Mouse (Mus musculus): Measurements from ENCODE around the gene 2310079G19Rik. TPM values are rescaled to one million over a fixed set of nuclear protein-coding genes. Genes with fewer than 3 reads are reported as not detected.

The 2310079G19Rik gene
- polyA plus RNA-seq, 1 experiment: not detected

- TF ChIP-seq TAL1 (IDR thresholded peaks at IDR 0.05; ENCODE audit: low read length): no peak
- no peak for TF ChIP-seq GATA1 (IDR thresholded peaks at IDR 0.05; ENCODE audit: low read length)
- Histone ChIP-seq H3K9me3 (ENCODE audit: control insufficient read depth, low read length) (peaks cover 8% of the 10 kb centered on the region), H3K27me3 (ENCODE audit: control insufficient read depth) (no peaks in the 10 kb centered on the region)
These were observed 4.0 kb upstream of the 2310079G19Rik start for GRCm38 (mm10) chr16:88631474-88631873.

GRCm38 (mm10) chr16:88612712-88613111 lies 14.8 kb downstream of the 2310079G19Rik start:
- H3K4me3 ChIP-seq (replicated peaks): no peak overlapping the region
- H3K4me1 ChIP-seq (ENCODE audit: control insufficient read depth): no peaks in the 10 kb centered on the region
- H3K27me3 ChIP-seq (ENCODE audit: control insufficient read depth): no peaks in the 10 kb centered on the region
- H3K9me3 ChIP-seq (ENCODE audit: control insufficient read depth, low read length): peaks cover 7% of the 10 kb centered on the region
- H3K36me3 ChIP-seq (ENCODE audit: control insufficient read depth): no peaks in the 10 kb centered on the region
- TF ChIP-seq TAL1 (IDR thresholded peaks at IDR 0.05; ENCODE audit: low read length) (no peak), GATA1 (IDR thresholded peaks at IDR 0.05; ENCODE audit: low read length) (no peak)

More at GRCm38 (mm10) chr16:88631474-88631873, 4.0 kb upstream of the 2310079G19Rik start:
- no peaks in the 10 kb centered on the region for H3K36me3 ChIP-seq (ENCODE audit: control insufficient read depth)
- no peak overlapping the region for H3K4me3 ChIP-seq (replicated peaks)
- H3K4me1 ChIP-seq (ENCODE audit: control insufficient read depth): no peaks in the 10 kb centered on the region

DNA sequence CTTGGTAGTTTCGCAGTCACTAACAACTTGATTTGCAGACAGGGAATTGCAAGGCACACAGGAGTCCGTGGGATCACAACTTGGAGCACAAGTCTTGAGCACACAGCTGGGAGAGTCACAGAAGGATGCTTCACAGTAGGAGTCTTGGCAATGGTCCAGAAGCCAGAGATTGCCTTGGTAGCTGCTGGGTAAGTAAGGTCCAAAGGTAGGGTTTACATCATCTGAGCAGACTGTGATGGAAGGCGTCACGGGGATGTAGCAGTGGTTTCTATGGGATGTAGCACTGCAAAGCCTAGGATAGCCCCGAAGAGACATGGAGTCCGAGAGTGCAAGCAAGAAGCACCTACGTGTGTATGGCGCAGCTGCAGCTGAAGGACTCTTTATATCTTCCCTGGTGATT lies 15.5 kb downstream of the 2310079G19Rik start, which contains the start of gene Krtap24-1:
Gene Krtap24-1, minus strand, starts transcription at position 358 of the 400 bp plus-strand sequence.
- H3K27me3 ChIP-seq (ENCODE audit: control insufficient read depth): no peaks in the 10 kb centered on the region
- no peaks in the 10 kb centered on the region for H3K4me1 ChIP-seq (ENCODE audit: control insufficient read depth)
- H3K4me3 ChIP-seq (replicated peaks): no peak within 1 kb of the TSS
- no peaks in the 10 kb centered on the region for H3K36me3 ChIP-seq (ENCODE audit: control insufficient read depth)
- peaks cover 7% of the 10 kb centered on the region for H3K9me3 ChIP-seq (ENCODE audit: control insufficient read depth, low read length)
- TF ChIP-seq TAL1 (IDR thresholded peaks at IDR 0.05; ENCODE audit: low read length): no peak

DNA sequence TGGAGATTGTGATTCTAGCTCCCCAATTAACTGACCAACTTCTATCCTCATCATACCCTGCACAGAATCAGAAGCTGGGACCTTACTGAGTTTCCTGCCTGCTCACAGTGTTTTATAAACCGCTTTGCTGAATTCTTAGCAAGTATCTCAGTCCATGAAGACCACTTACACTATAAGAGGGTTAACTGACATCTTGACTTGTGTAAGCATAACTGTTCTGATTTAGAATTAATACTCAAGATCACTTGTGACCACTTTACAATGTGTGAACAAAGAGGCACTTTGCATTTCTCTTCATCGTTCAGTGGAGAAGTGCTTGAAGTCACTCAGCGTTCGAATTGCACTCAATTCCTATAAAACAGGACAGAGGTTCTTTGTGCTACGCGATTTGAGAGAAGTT lies 22.9 kb downstream of the 2310079G19Rik start:
- no peaks in the 10 kb centered on the region for H3K27me3 ChIP-seq (ENCODE audit: control insufficient read depth)
- H3K9me3 ChIP-seq (ENCODE audit: control insufficient read depth, low read length): peaks cover 4% of the 10 kb centered on the region; the same call in 1 of the 2 replicates
- TF ChIP-seq TAL1 (IDR thresholded peaks at IDR 0.05; ENCODE audit: low read length): no peak
- no peak for TF ChIP-seq GATA1 (IDR thresholded peaks at IDR 0.05; ENCODE audit: low read length)
- H3K4me3 ChIP-seq (replicated peaks): no peak overlapping the region
- H3K4me1 ChIP-seq (ENCODE audit: control insufficient read depth): no peaks in the 10 kb centered on the region
- H3K36me3 ChIP-seq (ENCODE audit: control insufficient read depth): no peaks in the 10 kb centered on the region

GRCm38 (mm10) chr16:88602464-88602863 lies 25.0 kb downstream of the 2310079G19Rik start:
- Histone ChIP-seq H3K27me3 (ENCODE audit: control insufficient read depth) (no peaks in the 10 kb centered on the region), H3K36me3 (ENCODE audit: control insufficient read depth) (no peaks in the 10 kb centered on the region), H3K4me1 (ENCODE audit: control insufficient read depth) (no peaks in the 10 kb centered on the region), H3K9me3 (ENCODE audit: control insufficient read depth, low read length) (peaks cover 4% of the 10 kb centered on the region; the same call in 1 of the 2 replicates), H3K4me3 (replicated peaks) (no peak overlapping the region)
- no peak for TF ChIP-seq GATA1 (IDR thresholded peaks at IDR 0.05; ENCODE audit: low read length)
- TF ChIP-seq TAL1 (IDR thresholded peaks at IDR 0.05; ENCODE audit: low read length): no peak

GRCm38 (mm10) chr16:88600303-88600702 lies 27.2 kb downstream of the 2310079G19Rik start:
- Histone ChIP-seq H3K27me3 (ENCODE audit: control insufficient read depth) (no peaks in the 10 kb centered on the region), H3K4me1 (ENCODE audit: control insufficient read depth) (no peaks in the 10 kb centered on the region), H3K9me3 (ENCODE audit: control insufficient read depth, low read length) (peaks cover 4% of the 10 kb centered on the region; the same call in 1 of the 2 replicates), H3K36me3 (ENCODE audit: control insufficient read depth) (no peaks in the 10 kb centered on the region), H3K4me3 (replicated peaks) (no peak overlapping the region)
- no peak for TF ChIP-seq GATA1 (IDR thresholded peaks at IDR 0.05; ENCODE audit: low read length)

GRCm38 (mm10) chr16:88599504-88600237 lies 27.8 kb downstream of the 2310079G19Rik start:
- Histone ChIP-seq H3K4me3 (replicated peaks) (no peak overlapping the region), H3K36me3 (ENCODE audit: control insufficient read depth) (no peaks in the 10 kb centered on the region)
- TF ChIP-seq GATA1 (IDR thresholded peaks at IDR 0.05; ENCODE audit: low read length) (no peak), TAL1 (IDR thresholded peaks at IDR 0.05; ENCODE audit: low read length) (no peak)

DNA sequence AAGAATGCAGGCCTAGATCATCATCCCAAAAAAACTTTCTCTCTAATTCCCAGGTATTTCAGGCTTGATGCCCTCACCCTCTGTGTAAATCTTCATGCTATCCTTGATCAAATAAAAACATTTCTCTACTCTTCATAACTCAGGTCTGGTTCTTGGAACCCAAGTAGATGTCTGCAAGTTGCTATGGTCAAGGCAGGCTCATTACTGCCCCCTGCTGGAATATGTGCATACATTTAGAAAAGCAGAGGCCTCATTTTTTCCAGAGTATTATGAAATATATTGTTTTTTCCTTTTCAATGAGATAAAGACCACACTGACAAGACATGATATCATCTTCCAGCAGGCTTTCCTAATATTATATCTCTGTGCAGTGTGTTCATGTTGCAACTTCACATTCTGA lies 34.7 kb downstream of the 2310079G19Rik start:
- Histone ChIP-seq H3K9me3 (ENCODE audit: control insufficient read depth, low read length) (peaks cover 2% of the 10 kb centered on the region; the same call in 1 of the 2 replicates), H3K4me1 (ENCODE audit: control insufficient read depth) (no peaks in the 10 kb centered on the region), H3K36me3 (ENCODE audit: control insufficient read depth) (no peaks in the 10 kb centered on the region), H3K27me3 (ENCODE audit: control insufficient read depth) (no peaks in the 10 kb centered on the region), H3K4me3 (replicated peaks) (no peak overlapping the region)
- no peak for TF ChIP-seq TAL1 (IDR thresholded peaks at IDR 0.05; ENCODE audit: low read length)
- TF ChIP-seq GATA1 (IDR thresholded peaks at IDR 0.05; ENCODE audit: low read length): no peak

More at GRCm38 (mm10) chr16:88599504-88600237, 27.8 kb downstream of the 2310079G19Rik start:
- Histone ChIP-seq H3K27me3 (ENCODE audit: control insufficient read depth) (no peaks in the 10 kb centered on the region), H3K4me1 (ENCODE audit: control insufficient read depth) (no peaks in the 10 kb centered on the region), H3K9me3 (ENCODE audit: control insufficient read depth, low read length) (peaks cover 4% of the 10 kb centered on the region; the same call in 1 of the 2 replicates)

DNA sequence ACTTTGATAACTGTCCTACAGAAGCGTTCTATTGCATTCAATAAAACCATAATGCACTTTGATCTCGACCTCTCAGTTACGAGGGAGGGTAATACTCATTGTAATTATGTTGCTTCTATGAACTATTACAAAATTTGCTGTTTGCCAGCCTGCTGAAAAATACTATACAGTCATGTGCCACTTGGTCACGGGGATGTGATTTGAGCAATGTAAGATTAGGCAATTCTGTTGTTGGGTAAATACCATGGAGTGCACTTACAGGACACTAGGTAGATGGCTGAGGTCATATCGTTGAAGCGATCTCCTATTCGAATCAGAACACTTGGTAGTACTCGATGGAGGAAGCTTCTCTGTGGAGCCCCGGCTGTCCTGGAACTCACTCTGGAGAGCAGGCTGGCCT lies 44.1 kb downstream of the 2310079G19Rik start:
- no peak for TF ChIP-seq GATA1 (IDR thresholded peaks at IDR 0.05; ENCODE audit: low read length)
- TF ChIP-seq TAL1 (IDR thresholded peaks at IDR 0.05; ENCODE audit: low read length): no peak
- no peaks in the 10 kb centered on the region for H3K4me1 ChIP-seq (ENCODE audit: control insufficient read depth)
- H3K36me3 ChIP-seq (ENCODE audit: control insufficient read depth): no peaks in the 10 kb centered on the region
- no peak overlapping the region for H3K4me3 ChIP-seq (replicated peaks)
- peaks cover 15% of the 10 kb centered on the region; the same call in 1 of the 2 replicates for H3K9me3 ChIP-seq (ENCODE audit: control insufficient read depth, low read length)
- H3K27me3 ChIP-seq (ENCODE audit: control insufficient read depth): no peaks in the 10 kb centered on the region

Other genes starting within 250 kb of the 2310079G19Rik start
- gene Cldn17, start 120.7 kb downstream of the 2310079G19Rik start, polyA plus RNA-seq (2012): not detected in 2 replicates
- not detected in 2 replicates for gene Cldn8, start 64.5 kb downstream of the 2310079G19Rik start, polyA plus RNA-seq (2012)
- gene Krtap24-1, start 15.4 kb downstream of the 2310079G19Rik start, polyA plus RNA-seq (2012): not detected in 2 replicates
- gene Krtap26-1, start 20.1 kb upstream of the 2310079G19Rik start, polyA plus RNA-seq (2012): not detected in 2 replicates
- not detected in 2 replicates for gene Krtap27-1, start 44.0 kb upstream of the 2310079G19Rik start, polyA plus RNA-seq (2012)
- not detected in 2 replicates for gene 2310061N02Rik, start 80.3 kb upstream of the 2310079G19Rik start, polyA plus RNA-seq (2012)
- gene Krtap13-1, start 101.2 kb upstream of the 2310079G19Rik start, polyA plus RNA-seq (2012): not detected in 2 replicates
- gene Krtap13, start 124.0 kb upstream of the 2310079G19Rik start, polyA plus RNA-seq (2012): not detected in 2 replicates
- not detected in 2 replicates for gene 2310034C09Rik, start 131.2 kb upstream of the 2310079G19Rik start, polyA plus RNA-seq (2012)
- gene 2310057N15Rik, start 146.5 kb upstream of the 2310079G19Rik start, polyA plus RNA-seq (2012): not detected in 2 replicates
- gene Gm5965, start 150.2 kb upstream of the 2310079G19Rik start, polyA plus RNA-seq (2012): not detected in 2 replicates
- 0.07 TPM in 1 of 2 replicates, not detected in the other for gene Gm20741, start 184.6 kb upstream of the 2310079G19Rik start, polyA plus RNA-seq (2012)
- not detected in 2 replicates for gene Krtap15, start 192.5 kb upstream of the 2310079G19Rik start, polyA plus RNA-seq (2012)
- gene Krtap14, start 198.5 kb upstream of the 2310079G19Rik start, polyA plus RNA-seq (2012): not detected in 2 replicates
- not detected in 2 replicates for gene Krtap19-1, start 241.7 kb upstream of the 2310079G19Rik start, polyA plus RNA-seq (2012)
- gene Krtap19-2, start 246.6 kb upstream of the 2310079G19Rik start, polyA plus RNA-seq (2012): not detected in 2 replicates

All from erythroblast, embryonic 14.5 days (primary cell).